Mouse (Mus musculus): ENCODE measurements around the gene Zfp830. TPM values are rescaled to one million over a fixed set of nuclear protein-coding genes. Genes with fewer than 3 reads are reported as not detected.

Gene Zfp830
- total RNA-seq, 2 experiments from 2014 or later = 20.8 to 54.1 TPM

Other genes with a start within 250 kb of the Zfp830 start
- gene Cct6b, start within 50 bp of the Zfp830 start, total RNA-seq (2015) = 0.30 and 0.32 TPM in 2 replicates
- gene Cct6b, start within 50 bp of the Zfp830 start, total RNA-seq (2017) = 0.08 and 0.37 TPM in 2 replicates
- 31.3 and 39.5 TPM in 2 replicates for gene Lig3, start 16.8 kb downstream of the Zfp830 start, total RNA-seq (2015)
- gene Lig3, start 16.8 kb downstream of the Zfp830 start, total RNA-seq (2017) = 37.6 and 67.4 TPM in 2 replicates
- 26.3 and 27.5 TPM in 2 replicates for gene Rffl, start 106.9 kb downstream of the Zfp830 start, total RNA-seq (2015)
- 18.3 and 18.9 TPM in 2 replicates for gene Rffl, start 106.9 kb downstream of the Zfp830 start, total RNA-seq (2017)
- gene Rad51d, start 126.3 kb downstream of the Zfp830 start, total RNA-seq (2015) = 14.7 and 15.6 TPM in 2 replicates
- 9.8 and 10.6 TPM in 2 replicates for gene Rad51d, start 126.3 kb downstream of the Zfp830 start, total RNA-seq (2017)
- not detected in 2 replicates for gene Fndc8, start 127.8 kb downstream of the Zfp830 start, total RNA-seq (2015)
- not detected in 2 replicates for gene Fndc8, start 127.8 kb downstream of the Zfp830 start, total RNA-seq (2017)
- gene Nle1, start 144.1 kb downstream of the Zfp830 start, total RNA-seq (2015) = 21.1 and 27.4 TPM in 2 replicates
- 20.3 and 27.2 TPM in 2 replicates for gene Nle1, start 144.1 kb downstream of the Zfp830 start, total RNA-seq (2017)
- 0.05 and 0.07 TPM in 2 replicates for gene Unc45b, start 146.2 kb downstream of the Zfp830 start, total RNA-seq (2015)
- gene Unc45b, start 146.2 kb downstream of the Zfp830 start, total RNA-seq (2017) = not detected in 2 replicates
- gene Slfn5, start 187.0 kb downstream of the Zfp830 start, total RNA-seq (2015) = 1.4 and 1.5 TPM in 2 replicates
- 1.7 and 2.8 TPM in 2 replicates for gene Slfn5, start 187.0 kb downstream of the Zfp830 start, total RNA-seq (2017)
- 33.4 and 33.6 TPM in 2 replicates for gene Slfn9, start 227.5 kb downstream of the Zfp830 start, total RNA-seq (2015)
- 33.1 and 41.3 TPM in 2 replicates for gene Slfn9, start 227.5 kb downstream of the Zfp830 start, total RNA-seq (2017)